Mouse (Mus musculus) hindbrain, embryonic 16.5 days (tissue): ENCODE data around the gene Cdc42ep5. TPM values are rescaled to one million over a fixed set of nuclear protein-coding genes. Genes with fewer than 3 reads are reported as not detected.
A peak's percentile ranks its signal among the peaks of the same experiment; 100 is the strongest.

Experiments
- ATAC-seq: fragments of 200-750 bp; cut with Nextera tagmentation; 2 replicates; pipeline ENCODE4 v1.8.0; 2017; ENCODE audit warnings: moderate TSS enrichment, moderate library complexity
- H3K27ac ChIP-seq: fragments of 300-500 bp; sonication (generic); 2 replicates; pipeline ENCODE4 v1.5.1; 2014; ENCODE audit warnings: low read depth, mild to moderate bottlenecking, control low read depth, low read length, moderate library complexity
- H3K27me3 ChIP-seq: fragments of 300-500 bp; sonication (generic); replicated peaks from 2 replicates; pipeline ENCODE4 v1.6.1; 2014; ENCODE audit warnings: low read length; ENCODE audit not compliant: control insufficient read depth, insufficient read depth
- H3K36me3 ChIP-seq: fragments of 300-500 bp; sonication (generic); 2 replicates; pipeline ENCODE4 v1.6.1; 2014; ENCODE audit warnings: mild to moderate bottlenecking, low read length, moderate library complexity, mixed read lengths; ENCODE audit not compliant: control insufficient read depth, insufficient read depth
- H3K4me1 ChIP-seq: fragments of 300-500 bp; sonication (generic); 2 replicates; pipeline ENCODE4 v1.6.1; 2014; ENCODE audit warnings: low read depth, low read length; ENCODE audit not compliant: control insufficient read depth, insufficient read depth
- H3K4me2 ChIP-seq: fragments of 300-500 bp; sonication (generic); 2 replicates; pipeline ENCODE4 v1.6.1; 2014; ENCODE audit warnings: mild to moderate bottlenecking, low read length, control low read depth, moderate library complexity
- H3K4me3 ChIP-seq: fragments of 300-500 bp; sonication (generic); 2 replicates; pipeline ENCODE4 v1.5.1; 2014; ENCODE audit warnings: mild to moderate bottlenecking, low read length, control low read depth, moderate library complexity
- H3K9ac ChIP-seq: fragments of 300-500 bp; sonication (generic); 2 replicates; pipeline ENCODE4 v1.6.1; 2014; ENCODE audit warnings: low read depth, mild to moderate bottlenecking, control low read depth, low read length, moderate library complexity
- H3K9me3 ChIP-seq: fragments of 300-500 bp; sonication (generic); 2 replicates; pipeline ENCODE4 v1.6.1; 2014; ENCODE audit warnings: mild to moderate bottlenecking, low read length, moderate library complexity; ENCODE audit not compliant: control insufficient read depth
- WGBS: fragments of 180-500 bp; shearing (Covaris S2); extraction: QIAGEN DNeasy Blood & Tissue Kit; methylation state at CpG from one replicate; pipeline ENCODE4 v1.1.7; 2014; 5-methylcytosine and 5-hydroxymethylcytosine counted together
- polyA plus RNA-seq: library from polyadenylated mRNA; unstranded; fragments of >200 nt; fragmentation: Nextera tagmentation; extraction: Ambion mirVana; gene quantifications from 2 replicates; pipeline ENCODE4 v1.2.1, GENCODE M21; 2015

Cdc42ep5 gene
- polyA plus RNA-seq, 1 experiment from 2014 or later, result 9.7 TPM

DNA sequence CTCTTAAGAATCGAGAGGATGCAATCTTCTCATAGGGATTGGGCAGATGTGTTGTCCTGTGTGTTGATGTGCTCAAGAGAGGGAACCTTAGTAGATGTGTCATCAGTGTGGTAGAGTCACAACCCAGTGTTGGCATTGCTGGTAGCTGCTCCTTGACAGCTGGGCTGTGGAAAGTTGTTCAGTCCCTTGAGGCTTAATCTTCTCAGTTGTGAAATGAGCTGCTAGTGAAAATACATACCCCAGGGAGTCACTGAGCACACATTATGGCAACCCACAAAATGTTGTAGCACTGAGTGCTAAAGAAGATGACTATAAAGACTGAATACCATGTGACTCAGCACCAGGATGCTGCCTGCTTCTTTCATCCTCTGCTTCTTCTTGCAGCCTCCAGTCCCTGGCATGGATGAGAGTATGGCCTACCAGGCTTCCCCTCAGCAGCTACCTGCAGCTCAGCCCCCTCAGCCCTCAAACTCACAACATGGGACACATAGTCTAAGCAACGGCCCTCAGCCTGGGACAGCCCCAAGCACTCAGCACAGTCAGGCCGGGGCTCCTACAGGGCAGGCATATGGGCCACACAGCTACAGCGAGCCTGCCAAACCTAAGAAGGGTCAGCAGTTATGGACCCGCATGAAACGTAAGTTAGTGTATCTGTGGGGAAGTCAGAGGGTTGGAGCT, 22.9 kb downstream of the Cdc42ep5 start:
- Histone ChIP-seq H3K27me3 (no peaks in the 10 kb centered on the region), H3K4me2 (no peak overlapping the region), H3K9ac (no peak overlapping the region), H3K4me1 (peaks cover 12% of the 10 kb centered on the region), H3K27ac (no peak overlapping the region), H3K9me3 (no peaks in the 10 kb centered on the region), H3K4me3 (no peak overlapping the region), H3K36me3 (peaks cover 75% of the 10 kb centered on the region)
- ATAC-seq, result no peak
- WGBS, result 88% methylated on average over 6 of the region's 6 CpGs

DNA sequence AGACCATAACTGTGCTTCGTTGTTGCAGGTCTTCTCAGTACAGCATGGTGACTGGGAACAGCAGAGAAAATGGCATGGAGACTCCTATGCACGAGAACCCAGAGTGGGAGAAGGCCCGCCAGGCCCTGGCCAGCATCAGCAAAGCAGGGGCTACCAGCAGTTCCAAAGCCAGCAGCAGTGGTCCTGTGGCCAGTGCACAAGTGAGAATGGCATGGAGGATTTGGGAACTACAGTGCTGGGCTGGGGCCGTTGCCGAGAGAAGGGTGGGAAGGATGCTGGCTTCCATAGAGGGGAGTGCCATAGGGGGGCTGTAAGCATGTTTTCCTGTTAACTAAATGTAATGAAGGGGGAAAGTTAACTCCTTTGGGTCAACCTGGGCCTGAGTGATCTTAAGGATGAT, 25.3 kb downstream of the Cdc42ep5 start:
- Histone ChIP-seq H3K27me3 (no peaks in the 10 kb centered on the region), H3K4me2 (no peak overlapping the region), H3K36me3 (peaks cover 51% of the 10 kb centered on the region), H3K4me3 (no peak overlapping the region), H3K9me3 (no peaks in the 10 kb centered on the region), H3K27ac (no peak overlapping the region), H3K4me1 (peaks cover 12% of the 10 kb centered on the region), H3K9ac (no peak overlapping the region)
- ATAC-seq, result no peak
- WGBS, result 94% methylated on average over 5 of the region's 5 CpGs

DNA sequence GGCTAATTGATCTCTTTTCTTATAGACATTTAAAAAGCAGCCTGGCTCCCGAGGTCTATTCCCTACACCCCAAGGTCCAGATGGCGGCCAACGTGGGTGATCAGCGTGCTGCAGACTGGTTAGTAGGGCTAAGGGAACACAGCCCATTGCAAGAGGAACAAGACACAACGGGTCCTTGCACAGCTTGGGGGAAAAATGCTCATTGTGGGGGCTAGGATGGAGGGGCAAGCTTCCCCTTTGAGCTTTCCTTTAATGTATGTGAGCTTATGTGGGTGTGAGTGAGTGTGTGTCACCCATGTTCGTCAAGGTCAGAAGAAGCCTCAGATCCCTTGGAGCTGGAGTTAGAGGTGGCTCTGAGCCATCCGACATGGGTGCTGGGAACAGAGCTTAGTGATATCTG, 26.0 kb downstream of the Cdc42ep5 start:
- Histone ChIP-seq H3K27me3 (no peaks in the 10 kb centered on the region), H3K4me1 (peaks cover 12% of the 10 kb centered on the region), H3K27ac (no peak overlapping the region), H3K4me2 (no peak overlapping the region), H3K9me3 (no peaks in the 10 kb centered on the region), H3K9ac (no peak overlapping the region), H3K4me3 (no peak overlapping the region), H3K36me3 (peaks cover 44% of the 10 kb centered on the region)
- WGBS, result 91% methylated on average over 7 of the region's 7 CpGs
- no peak for ATAC-seq

DNA sequence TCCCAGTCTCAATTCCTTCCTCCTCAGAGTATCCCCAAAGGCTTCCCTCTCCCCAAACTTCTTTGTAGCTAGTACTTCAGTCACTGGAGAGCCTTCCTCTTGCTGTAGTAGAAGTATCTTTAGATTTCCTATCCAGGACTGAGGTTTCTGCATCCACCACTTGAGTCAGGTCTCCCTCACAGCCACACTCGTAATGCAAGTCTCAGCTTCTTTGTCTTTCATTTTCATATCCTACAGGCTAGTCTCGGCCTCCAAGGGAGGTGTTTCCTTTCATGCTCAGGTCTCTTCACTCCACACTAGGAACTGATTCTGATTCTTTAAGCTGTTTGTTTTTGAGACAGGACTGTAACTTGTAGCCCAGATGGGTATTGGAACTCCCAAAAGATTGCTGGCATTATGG, 26.5 kb downstream of the Cdc42ep5 start:
- WGBS, result 74% methylated on average over 2 of the region's 2 CpGs
- no peaks in the 10 kb centered on the region for H3K9me3 ChIP-seq
- H3K9ac ChIP-seq, result peak overlapping the region; percentile 86
- H3K4me1 ChIP-seq, result peaks cover 12% of the 10 kb centered on the region
- H3K27me3 ChIP-seq, result no peaks in the 10 kb centered on the region
- H3K27ac ChIP-seq, result peak overlapping the region; percentile 99
- H3K36me3 ChIP-seq, result peaks cover 41% of the 10 kb centered on the region
- H3K4me2 ChIP-seq, result peak overlapping the region; percentile 93
- peak overlapping the region; percentile 78 for H3K4me3 ChIP-seq
- ATAC-seq, result no peak

DNA sequence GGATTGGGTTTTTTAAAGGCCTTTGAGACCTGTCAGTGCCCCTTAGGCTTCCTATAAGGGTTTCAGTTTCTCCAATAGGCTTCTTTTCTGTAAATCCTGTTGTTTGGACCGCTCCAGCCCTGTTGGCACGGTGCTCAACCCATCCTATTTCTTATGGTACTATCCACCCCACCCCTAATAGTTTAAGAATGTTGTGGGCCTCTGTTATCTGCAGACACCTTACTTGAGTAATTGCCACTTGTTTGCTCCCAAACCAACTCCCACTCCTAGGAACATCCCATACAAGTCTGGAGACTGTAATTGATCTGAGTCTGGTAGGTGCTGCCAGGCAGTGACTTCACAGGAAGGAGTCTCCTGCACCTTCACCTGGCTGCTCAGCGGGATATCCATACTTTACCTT, 26.9 kb downstream of the Cdc42ep5 start:
- H3K36me3 ChIP-seq, result peaks cover 37% of the 10 kb centered on the region
- H3K9ac ChIP-seq, result peak overlapping the region; percentile 86
- peak overlapping the region; percentile 93 for H3K4me2 ChIP-seq
- peaks cover 12% of the 10 kb centered on the region for H3K4me1 ChIP-seq
- peak overlapping the region; percentile 99 for H3K27ac ChIP-seq
- peak overlapping the region; percentile 78 for H3K4me3 ChIP-seq
- WGBS, result 48% methylated on average over 3 of the region's 3 CpGs
- ATAC-seq, result no peak
- H3K9me3 ChIP-seq, result no peaks in the 10 kb centered on the region
- no peaks in the 10 kb centered on the region for H3K27me3 ChIP-seq

DNA sequence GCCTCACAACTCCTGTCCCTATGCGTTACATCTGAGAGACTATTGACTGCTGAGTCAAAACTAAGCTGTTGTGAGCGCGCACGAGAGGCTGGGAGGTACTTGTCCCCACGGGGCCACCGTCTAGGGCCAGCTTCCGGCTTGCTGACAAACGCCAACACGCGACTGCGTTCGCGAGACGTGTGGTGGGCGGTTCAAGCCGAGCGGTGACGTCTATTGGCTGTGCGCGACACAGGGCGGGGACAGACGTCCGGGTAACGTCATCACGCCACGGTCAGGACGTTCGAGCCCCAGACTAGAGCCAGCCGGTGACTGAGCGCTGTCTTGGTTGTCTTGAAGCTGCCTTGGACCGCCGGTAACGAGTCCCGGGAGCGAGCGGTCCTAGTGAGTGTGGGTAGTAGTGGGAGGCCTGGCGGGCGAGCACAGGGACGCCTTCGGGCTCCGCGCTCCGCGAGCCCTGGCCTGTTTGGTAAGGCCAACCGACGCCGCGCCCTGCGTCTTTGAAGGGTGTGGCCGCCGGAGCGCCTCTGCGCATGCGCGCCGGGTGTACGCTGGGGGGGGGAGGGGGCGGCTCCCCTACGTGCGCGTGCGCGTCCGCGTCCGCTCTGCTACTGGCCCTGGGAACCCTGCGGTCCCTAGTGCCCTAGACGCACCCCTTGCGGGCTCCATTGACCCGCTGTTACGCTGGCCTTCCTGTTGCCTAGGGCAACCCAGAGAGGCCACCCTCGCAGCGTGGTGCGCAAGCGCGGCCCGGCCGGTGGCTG, 27.7 kb downstream of the Cdc42ep5 start, which contains the start of gene Leng8:
TSS of gene Leng8 (plus strand) at position 269 of the 761 bp plus-strand sequence.
- peak; percentile 99 for ATAC-seq
- H3K4me3 ChIP-seq, result peak within 1 kb of the TSS; percentile 78
- no peaks in the 10 kb centered on the region for H3K9me3 ChIP-seq
- H3K4me2 ChIP-seq, result peak within 1 kb of the TSS; percentile 93
- H3K4me1 ChIP-seq, result peaks cover 12% of the 10 kb centered on the region
- peak within 1 kb of the TSS; percentile 99 for H3K27ac ChIP-seq
- peak within 1 kb of the TSS; percentile 86 for H3K9ac ChIP-seq
- under 1% methylated on average over 50 of the region's 78 CpGs for WGBS
- H3K36me3 ChIP-seq, result peaks cover 33% of the 10 kb centered on the region
- no peaks in the 10 kb centered on the region for H3K27me3 ChIP-seq

DNA sequence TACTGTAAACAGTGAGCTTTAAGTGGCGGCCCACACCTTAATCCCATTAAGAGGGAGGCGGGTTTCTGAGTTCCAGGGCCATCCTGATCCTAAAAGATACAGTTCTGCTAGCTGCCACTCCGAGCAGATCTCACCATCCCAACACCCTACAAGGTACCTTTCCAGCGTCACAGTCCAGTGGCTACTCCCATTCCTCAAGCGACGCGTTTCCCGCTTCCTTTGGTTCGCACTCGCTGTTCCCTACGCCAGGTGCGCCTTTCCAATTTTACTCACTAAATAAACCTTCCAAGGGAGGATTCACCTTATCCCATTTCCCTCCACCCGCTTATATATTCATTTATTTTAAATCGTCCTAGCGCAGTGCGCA, 28.3 kb downstream of the Cdc42ep5 start:
- peak overlapping the region; percentile 70 for H3K9ac ChIP-seq
- peak overlapping the region; percentile 65 for H3K4me2 ChIP-seq
- no peaks in the 10 kb centered on the region for H3K9me3 ChIP-seq
- H3K4me1 ChIP-seq, result peaks cover 13% of the 10 kb centered on the region
- peak; percentile 48 for ATAC-seq
- no peaks in the 10 kb centered on the region for H3K27me3 ChIP-seq
- H3K36me3 ChIP-seq, result peaks cover 27% of the 10 kb centered on the region
- peak overlapping the region; percentile 99 for H3K27ac ChIP-seq
- 0% methylated on average over 16 of the region's 16 CpGs for WGBS
- peak overlapping the region; percentile 78 for H3K4me3 ChIP-seq

DNA sequence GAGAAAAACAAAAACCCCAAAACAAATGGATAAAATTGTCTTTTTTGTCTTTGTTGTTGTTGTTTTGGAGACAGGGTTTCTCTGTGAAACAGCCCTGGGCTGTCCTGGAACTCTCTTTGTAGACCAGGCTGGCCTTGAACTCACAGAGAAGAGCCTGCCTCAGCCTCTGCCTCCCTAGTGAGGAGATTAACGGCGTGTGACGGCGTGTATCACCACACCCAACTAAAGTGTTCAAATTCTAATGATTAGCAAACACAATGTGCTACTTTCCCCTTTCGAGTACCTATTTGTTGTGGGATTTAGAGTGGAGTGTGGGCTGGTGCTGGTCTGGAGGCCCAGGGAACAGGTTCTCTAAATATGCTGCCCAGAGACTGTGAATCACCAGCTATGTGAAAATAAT, 29.7 kb downstream of the Cdc42ep5 start:
- 83% methylated on average over 5 of the region's 5 CpGs for whole genome bisulfite sequencing
- Histone ChIP-seq H3K27ac (no peak overlapping the region), H3K4me2 (no peak overlapping the region), H3K27me3 (no peaks in the 10 kb centered on the region), H3K9me3 (no peaks in the 10 kb centered on the region), H3K4me1 (peaks cover 19% of the 10 kb centered on the region), H3K9ac (no peak overlapping the region), H3K36me3 (peaks cover 13% of the 10 kb centered on the region), H3K4me3 (no peak overlapping the region)
- no peak for ATAC-seq

DNA sequence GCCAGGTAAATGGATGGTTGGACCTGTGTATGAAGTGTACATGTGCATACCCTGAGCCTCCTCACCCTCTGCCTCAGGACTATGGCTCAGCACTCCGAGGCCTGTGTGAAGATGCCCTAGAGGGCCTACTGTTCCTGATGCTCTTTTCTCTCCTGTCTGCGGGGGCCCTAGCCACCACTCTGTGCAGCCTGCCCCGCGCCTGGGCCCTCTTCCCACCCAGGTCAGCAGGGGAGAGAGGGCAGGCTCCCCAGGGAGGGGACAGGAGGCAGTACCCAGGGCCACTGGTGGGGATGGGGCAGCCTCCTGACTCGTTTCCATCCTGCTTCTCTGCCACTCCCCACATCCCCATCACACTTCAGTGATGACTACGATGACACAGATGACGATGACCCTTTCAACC, 31.7 kb downstream of the Cdc42ep5 start:
- no peaks in the 10 kb centered on the region for H3K27me3 ChIP-seq
- H3K36me3 ChIP-seq, result peaks cover 8% of the 10 kb centered on the region
- H3K4me3 ChIP-seq, result no peak overlapping the region
- no peak overlapping the region for H3K27ac ChIP-seq
- no peak overlapping the region for H3K4me2 ChIP-seq
- no peaks in the 10 kb centered on the region for H3K9me3 ChIP-seq
- ATAC-seq, result no peak
- H3K4me1 ChIP-seq, result peaks cover 12% of the 10 kb centered on the region
- H3K9ac ChIP-seq, result no peak overlapping the region; the same call in 1 of the 2 replicates
- WGBS, result 89% methylated on average over 7 of the region's 7 CpGs
